Mouse (Mus musculus) urinary bladder, postnatal 25 days (tissue): Measurements from ENCODE around the gene Arl1.
"Not testable (repeated sequence)": the region's sequence is repeated elsewhere in the genome, so short reads cannot be mapped to it uniquely, and the experiment has no call there.

Source experiments
- DNase-seq: peaks from one replicate; pipeline ENCODE4 v3.0.0; 2022; ENCODE audit warnings: low spot score

Gene Arl1

GRCm38 (mm10) chr10:88730571-88731495 is at the start of gene Arl1:
Arl1 (plus strand) TSS chr10:88730858.
- DNase-seq, result peak; percentile 94

DNA sequence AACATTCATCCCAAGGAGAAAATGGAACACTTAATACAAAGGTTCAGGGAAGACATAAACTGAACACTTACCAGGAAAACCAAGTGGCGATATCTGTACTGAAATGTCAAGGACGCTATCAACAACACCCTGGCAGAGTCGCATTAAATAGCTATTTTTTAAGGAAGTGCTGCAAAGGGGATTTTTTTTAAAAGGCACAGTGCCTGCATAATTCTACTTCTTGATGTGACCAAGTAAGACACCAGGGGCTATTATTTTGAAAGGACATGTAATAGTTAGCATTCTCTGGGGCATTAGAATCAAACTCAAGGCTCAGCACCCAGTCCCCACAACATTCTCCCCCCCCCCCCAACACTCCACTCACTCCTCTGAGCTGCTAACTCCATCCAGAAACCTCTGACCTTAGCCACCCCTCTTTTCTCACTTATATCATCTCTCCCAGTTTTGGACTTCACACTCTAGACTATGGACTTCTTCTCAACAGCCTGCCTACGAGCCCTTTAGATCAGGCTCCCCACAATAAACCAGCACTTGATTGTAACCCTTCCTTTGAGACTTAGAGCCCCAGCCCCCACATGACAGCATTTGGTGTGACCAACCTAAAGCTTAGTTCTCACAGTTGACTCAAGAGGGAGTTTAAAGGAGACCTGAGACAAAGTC is 47.6 kb upstream of the Arl1 start:
- DNase-seq, result no peak

DNA sequence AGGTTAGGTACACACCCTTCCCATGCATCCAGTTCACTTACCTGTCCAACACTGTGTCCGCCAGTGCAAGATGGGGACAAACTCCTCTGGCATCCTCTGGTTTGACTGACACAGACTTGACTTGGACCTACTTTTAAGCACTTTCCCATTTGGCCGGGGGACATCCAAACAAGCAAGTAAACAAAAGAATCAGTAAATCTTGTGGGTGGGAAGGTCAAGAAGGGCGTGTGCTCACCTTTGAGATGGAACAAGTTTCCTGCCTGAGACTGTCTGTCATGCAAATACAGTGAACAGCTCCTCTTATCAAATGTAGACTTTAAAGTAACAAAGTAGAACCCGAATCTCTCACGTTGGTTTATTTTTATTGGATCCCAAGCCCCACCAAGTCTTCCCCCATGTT is 45.7 kb upstream of the Arl1 start, which contains the start of gene Spic:
TSS of gene Spic (minus strand) at position 91 of the 400 bp plus-strand sequence.
- no peak for DNase-seq

GRCm38 (mm10) chr10:88700938-88701337 is 29.7 kb upstream of the Arl1 start:
- DNase-seq, result no peak

DNA sequence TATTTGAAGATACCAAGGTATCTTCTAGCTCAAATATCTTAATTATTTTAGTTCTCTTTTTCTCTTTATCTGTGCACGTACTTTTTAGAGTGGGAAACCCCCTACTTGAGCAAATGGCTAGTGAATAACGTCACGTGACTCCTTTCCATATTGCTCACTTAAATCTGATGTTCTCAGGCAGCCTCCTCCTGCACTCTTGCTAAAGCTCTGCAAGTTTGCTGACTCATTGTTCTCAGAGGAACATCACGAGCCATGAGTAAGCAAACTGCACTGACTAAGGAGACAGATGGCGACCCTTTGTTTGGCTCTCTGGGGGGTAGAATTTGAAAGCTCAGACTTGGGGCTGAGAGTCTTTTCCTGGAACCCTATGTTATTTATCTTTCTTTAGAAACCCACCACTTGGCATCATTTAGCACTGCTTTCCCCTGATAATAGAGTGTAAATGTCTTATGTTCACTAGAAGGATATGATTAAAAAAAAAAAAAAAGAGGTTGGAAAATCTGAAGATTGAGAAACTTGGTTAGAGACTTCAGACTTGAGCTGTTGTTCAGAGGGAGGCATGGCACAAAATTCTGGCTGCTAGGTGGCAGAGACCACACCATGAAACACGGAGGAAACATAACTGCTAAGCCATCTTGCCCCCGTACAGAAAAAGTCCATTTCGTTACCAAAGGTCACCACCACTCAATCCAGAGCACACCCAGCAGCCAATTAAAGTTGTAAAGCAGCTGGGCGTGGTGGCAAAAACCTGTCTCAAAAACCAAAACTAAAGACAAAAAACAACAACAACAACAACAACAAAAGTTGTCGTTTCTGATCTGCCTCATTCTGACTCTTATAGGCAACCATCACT is 21.8 kb upstream of the Arl1 start:
- DNase-seq, result no peak

GRCm38 (mm10) chr10:88712359-88712758 is 18.3 kb upstream of the Arl1 start:
- DNase-seq, result no peak

- no peak for DNase-seq
Observed at GRCm38 (mm10) chr10:88714744-88715143, 15.9 kb upstream of the Arl1 start.

- DNase-seq, result no peak
Observed at GRCm38 (mm10) chr10:88715621-88716020, 15.0 kb upstream of the Arl1 start.

DNA sequence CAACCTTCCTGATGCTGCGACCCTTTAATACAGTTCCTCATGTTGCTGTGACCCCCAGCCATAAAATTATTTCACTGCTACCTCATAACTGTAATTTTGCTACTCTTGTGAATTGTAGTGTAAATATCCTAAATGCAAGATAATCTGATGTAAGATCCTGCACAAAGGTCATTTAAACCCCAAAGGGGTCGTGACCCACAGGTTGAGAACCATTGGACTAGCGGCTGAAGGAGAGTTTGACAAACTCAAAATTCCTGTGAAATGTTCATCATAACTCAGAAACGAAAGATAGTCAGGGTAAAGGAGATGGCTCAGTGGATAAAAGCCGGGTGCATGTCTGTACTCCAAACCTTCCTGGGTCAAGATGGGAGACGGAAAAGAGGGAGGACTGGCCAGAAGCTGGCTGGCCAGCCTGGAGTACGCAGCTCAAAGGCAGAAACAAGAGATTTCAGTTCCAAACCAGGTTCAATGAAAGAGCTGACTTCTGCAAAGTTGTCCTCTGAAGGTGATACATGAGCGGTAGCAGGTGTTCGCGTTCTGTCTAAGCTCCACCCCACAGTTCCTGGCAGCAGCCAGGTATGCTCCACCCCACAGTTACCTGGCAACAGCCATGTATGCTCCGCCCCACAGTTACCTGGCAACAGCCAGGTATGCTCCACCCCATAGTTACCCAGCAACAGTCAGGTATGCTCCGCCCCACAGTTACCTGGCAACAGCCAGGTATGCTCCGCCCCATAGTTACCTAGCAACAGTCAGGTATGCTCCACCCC is 13.5 kb upstream of the Arl1 start:
- no peak for DNase-seq

GRCm38 (mm10) chr10:88717756-88718025 is 13.0 kb upstream of the Arl1 start:
- no peak for DNase-seq

DNA sequence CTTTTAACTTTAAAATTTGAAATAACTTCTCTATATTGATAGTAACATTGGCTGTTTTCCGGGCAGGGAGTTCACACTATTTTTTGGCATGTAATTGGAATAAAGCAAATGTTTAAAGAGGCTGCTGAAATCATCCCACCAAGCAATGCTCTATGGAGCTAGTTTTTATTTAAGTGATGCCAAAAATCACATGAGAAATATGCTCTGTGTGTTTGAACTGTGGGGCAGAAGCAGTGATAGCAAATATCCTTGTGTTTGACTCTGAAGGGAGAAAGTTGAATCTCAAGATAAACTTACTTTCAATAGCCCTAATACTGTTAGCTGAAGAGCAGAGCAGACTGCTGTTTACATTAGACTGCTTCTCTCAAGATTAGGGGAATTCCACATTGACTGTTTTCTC is 11.0 kb upstream of the Arl1 start:
- no peak for DNase-seq

- no peak for DNase-seq
Observed at GRCm38 (mm10) chr10:88725343-88725742, 5.3 kb upstream of the Arl1 start.

DNA sequence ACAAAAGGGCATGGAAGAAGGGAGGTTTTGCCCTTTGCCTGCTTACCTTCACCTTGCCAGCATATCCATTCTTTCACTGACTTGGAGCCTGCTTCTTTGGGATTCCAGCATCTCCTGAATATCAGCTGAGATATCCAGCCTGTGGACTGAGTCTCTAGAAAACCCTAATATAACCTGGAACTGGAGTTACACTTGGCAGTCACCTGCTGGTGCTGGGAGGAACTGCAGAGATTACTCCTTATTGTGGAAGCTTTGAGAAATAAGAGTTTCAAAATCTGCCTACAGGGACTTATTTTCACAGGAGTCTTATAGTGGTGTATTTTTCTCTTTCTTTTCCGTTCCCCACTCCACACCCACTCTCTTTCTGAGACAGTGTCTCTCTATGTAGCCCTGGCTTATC is 3.5 kb upstream of the Arl1 start:
- peak; percentile 20 for DNase-seq

DNA sequence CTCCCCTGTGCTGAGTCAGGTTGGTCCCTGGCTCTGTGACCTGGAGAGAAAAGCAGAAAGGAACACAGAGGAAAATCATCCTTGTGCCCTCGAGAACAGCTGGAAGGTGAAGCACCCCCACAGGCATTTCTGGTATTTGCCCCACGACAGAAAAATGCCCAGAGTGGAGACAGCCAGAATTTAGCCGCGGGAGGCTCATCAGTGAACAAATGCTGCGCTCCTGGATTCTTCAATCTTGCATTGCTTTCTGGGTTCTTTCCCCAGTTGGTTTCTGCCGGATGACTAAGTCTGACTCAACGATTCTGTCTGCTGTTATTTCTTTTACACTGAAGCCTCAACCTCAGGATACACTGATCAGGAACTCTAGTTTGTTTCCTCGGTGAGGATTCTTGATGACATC is 2.5 kb upstream of the Arl1 start:
- DNase-seq, result no peak

- no peak for DNase-seq
Observed at GRCm38 (mm10) chr10:88731496-88732308, 1.0 kb downstream of the Arl1 start.

- DNase-seq, result no peak
Observed at GRCm38 (mm10) chr10:88732309-88732622, 1.6 kb downstream of the Arl1 start.

- DNase-seq, result not testable (repeated sequence)
Observed at GRCm38 (mm10) chr10:88739074-88739473, 8.4 kb downstream of the Arl1 start.

DNA sequence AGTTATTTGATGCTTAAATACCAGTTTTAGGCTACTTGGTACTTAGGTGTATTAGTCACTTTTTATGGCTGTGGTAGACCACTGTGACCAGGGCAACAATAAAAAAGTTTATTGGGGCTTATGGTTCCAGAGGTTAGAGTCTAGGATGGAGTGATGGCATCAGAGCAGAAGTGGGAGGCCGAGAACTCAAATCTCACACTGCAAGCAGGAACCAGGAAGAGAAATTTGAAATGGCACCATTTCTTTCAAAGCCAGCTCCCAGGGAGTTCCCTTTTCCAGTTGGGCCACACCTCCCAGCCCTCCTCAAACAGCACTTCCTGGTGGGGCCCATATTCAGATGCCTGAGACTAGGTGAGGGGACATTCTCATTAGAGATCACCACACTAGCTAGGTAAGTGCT is 9.2 kb downstream of the Arl1 start:
- DNase-seq, result no peak

- no peak for DNase-seq
Observed at GRCm38 (mm10) chr10:88740781-88741180, 10.1 kb downstream of the Arl1 start.

GRCm38 (mm10) chr10:88741426-88741825 is 10.8 kb downstream of the Arl1 start:
- no peak for DNase-seq
